Mouse (Mus musculus): Measurements from ENCODE around the gene Nfasc.

Gene Nfasc

GRCm38 (mm10) chr1:132581845-132582839 is 159.5 kb downstream of the Nfasc start:
- in situ Hi-C loops (cut with MboI) = no loop called here

DNA sequence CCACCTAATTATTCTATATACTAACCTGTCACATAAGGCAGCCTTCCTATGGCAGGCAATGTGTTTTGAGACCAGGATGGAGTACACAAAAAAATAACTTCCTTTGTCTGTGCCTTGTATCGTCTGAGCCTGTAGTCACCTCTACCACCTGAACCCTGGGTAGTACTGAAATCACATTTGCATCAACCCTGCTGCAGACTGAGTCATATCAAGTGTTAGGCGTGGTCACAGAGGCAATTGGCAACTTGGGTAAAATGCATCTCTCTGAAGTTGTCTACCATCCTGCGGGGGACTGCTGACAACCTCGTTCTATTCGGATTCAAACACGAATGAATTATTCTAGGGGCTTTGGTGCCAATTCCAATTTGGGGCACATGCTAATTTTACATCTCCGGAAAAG is 161.5 kb downstream of the Nfasc start:
- in situ Hi-C loops (cut with MboI) = no loop called here

DNA sequence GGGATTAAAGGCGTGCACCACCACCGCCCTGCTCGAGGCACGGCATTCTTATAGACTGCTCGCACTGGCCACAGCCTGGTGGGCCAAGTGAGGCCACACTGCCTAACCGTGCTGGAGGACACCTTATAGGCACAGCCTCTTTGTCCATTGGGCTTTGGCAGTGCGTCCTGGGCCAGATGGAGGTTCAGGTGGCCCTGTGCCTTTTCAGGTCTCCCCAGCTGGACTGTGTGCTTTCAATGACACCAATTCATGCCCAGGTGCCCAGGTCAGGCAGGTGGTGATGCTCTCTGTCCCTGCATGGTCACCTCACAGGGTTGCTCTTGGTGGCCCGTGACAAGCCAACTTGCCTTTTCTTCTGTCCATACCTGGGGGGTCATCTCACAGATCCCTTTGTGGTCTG is 164.8 kb downstream of the Nfasc start:
- in situ Hi-C loops (cut with MboI) = no loop called here

DNA sequence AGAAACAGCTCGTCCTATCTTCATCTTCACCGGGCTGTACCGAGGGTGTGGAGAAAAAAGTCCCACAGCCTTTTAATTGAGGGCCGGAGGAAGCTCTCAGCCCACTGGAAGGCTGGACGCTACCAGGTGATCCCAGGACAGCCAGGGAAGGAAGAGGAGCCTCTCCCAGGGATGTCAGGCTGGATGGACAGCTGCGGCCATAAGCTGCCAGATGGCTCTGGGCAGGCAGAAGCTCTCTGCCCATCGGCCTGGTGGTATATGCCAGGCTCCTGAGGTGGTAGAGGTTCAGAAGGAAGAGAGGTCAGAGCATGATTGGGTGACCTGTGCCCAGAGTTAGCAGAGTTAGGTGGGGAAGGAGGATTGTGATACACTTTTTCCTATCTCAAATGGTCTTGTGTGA is 168.7 kb downstream of the Nfasc start:
- in situ Hi-C loops (cut with MboI) = no loop called here

- in situ Hi-C loops (cut with MboI) = no loop called here
Observed at GRCm38 (mm10) chr1:132571613-132572012, 170.0 kb downstream of the Nfasc start.

GRCm38 (mm10) chr1:132570906-132571305 is 170.7 kb downstream of the Nfasc start:
- in situ Hi-C loops (cut with MboI) = no loop called here

GRCm38 (mm10) chr1:132570068-132570780 is 171.4 kb downstream of the Nfasc start:
- in situ Hi-C loops (cut with MboI) = no loop called here

DNA sequence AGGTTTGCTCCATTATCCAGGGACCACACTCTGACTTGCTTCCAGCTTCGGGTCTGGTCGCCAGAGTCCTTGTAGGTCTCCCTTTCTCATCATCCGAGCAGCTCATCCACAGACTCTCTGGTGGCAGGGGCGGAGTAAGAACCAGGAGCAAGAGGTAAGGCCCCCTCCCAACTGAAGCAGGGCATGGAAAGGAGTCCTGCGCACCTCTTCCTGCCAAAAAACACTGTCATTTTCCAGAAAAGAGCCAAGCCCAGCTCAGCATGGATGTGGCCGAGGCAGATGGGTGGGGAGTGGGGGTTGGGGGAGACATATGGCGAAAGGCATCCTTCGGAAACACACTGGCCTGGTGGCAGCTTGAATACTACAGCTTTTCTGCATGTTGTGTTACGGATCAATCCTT is 172.1 kb downstream of the Nfasc start:
- in situ Hi-C loops (cut with MboI) = no loop called here

DNA sequence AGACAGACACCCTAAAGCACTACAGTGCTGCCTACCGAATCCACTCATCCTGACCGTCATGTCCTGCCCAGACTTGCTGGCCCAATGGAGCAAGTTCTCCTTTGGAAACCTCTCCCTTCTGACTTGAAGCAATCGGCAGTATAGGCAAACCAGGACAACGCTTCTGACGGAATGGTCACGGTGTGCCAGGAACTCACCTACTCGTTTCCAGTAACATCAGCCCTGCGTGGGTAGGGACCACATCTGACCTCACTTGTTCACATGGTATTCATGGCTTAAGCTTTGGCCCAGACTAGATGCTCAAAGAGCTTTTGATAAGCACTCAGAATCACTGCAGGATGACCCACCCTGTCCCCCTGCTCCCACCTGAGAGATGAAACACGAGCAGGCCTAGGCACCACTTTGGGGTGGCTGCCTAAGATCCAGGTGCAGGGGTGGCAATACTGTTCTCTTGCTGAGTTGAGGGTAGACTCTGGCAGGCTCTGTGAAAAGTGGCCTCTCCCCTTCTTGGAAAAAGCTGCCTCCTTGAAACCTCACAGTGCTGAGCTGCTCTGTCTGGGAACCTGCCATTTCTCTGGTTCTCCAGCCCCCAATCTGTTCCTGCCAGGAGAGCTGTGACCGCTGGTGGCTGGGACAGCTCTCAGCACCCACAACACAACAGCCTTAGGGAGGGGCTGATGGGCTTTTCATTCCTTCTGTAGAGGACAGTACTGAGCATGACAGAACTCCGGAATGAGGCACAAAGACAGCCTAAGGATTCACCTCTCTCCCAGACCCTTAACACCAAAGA is 174.1 kb downstream of the Nfasc start:
- in situ Hi-C loops (cut with MboI) = no loop called here

GRCm38 (mm10) chr1:132565766-132566165 is 175.8 kb downstream of the Nfasc start:
- in situ Hi-C loops (cut with MboI) = no loop called here

- in situ Hi-C loops (cut with MboI) = no loop called here
Observed at GRCm38 (mm10) chr1:132564946-132565345, 176.7 kb downstream of the Nfasc start.

DNA sequence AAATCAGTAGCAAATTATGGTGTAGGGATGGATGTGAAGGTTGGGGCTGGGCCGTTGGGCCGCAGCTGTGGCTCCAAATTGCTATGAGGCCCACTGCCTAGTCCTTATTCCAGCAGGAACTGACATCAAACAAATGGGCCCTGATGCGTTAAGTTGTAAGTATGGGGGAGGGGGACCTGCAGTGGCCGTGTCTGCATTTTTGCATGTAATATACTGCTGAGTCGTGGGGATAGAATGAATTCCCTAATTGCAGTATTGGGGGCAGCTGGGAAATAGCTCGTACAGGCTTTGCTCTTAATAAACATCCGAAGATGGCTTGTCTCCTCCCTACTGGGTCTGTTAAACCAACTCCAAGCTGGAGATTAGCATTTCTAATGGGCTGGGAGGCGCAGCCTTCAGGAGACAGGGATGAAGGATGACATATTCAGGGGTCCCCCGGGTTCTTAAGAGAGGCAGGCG is 179.2 kb downstream of the Nfasc start:
- in situ Hi-C loops (cut with MboI) = no loop called here

DNA sequence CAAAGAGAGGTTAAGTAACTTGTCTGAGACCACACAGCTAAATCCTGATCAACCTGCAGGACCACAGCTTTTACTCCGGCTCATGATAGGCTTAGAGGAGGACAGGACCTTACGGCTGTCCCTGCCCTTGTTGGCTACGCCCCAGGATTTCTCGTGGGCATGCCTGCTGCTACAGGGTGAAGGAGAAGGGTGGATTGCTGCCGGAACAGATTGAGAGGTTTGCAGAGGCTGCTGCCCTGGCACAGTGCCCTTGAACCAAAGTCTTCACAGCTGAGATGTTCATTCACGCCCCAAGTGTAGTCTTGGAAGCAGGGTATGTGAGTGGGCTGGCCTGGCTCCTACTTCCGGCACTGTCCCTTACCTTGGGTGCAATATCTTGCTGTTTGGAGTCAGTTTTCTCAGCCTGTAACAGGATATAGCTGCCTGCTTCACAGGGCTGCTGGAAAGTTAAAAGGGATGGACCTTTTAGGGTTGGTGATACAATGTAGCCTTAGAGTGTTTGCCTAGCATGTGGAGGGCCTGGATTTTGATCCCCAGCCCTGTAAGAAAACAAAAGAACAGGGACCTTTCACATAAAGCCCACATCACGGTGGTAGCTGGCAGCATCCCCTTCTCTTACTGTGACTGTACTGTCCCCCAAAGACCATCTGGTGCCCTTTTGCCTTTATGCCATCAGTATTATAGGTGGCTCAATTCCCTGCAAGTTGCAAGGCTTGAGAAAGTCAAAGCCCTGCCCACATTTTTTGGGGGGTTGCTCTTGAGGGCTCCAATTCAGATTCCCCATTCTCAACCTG is 180.5 kb downstream of the Nfasc start:
- in situ Hi-C loops (cut with MboI) = no loop called here

- in situ Hi-C loops (cut with MboI) = no loop called here
Observed at GRCm38 (mm10) chr1:132559045-132559444, 182.6 kb downstream of the Nfasc start.

- in situ Hi-C loops (cut with MboI) = no loop called here
Observed at GRCm38 (mm10) chr1:132557901-132558631, 183.5 kb downstream of the Nfasc start.

DNA sequence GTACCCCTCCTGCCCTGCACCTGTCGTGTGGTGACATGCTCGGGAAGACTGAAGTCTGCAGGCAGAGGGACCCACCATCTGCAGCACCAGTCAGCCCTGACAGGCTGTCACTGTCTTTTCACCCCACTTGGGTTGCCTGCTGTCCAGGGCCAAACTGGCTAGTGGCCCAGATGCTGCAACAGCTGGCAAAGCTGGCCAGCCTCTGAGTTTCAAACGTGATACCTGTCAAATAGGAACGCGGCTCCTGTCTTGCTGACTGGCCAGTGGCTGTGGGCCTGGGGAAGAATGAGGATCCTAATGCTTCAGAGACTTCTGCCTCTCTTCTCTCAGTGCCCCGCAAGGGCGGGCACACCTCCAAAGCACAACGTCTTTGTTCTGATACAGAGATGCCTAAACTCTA is 197.8 kb downstream of the Nfasc start:
- in situ Hi-C loops (cut with MboI) = no loop called here

DNA sequence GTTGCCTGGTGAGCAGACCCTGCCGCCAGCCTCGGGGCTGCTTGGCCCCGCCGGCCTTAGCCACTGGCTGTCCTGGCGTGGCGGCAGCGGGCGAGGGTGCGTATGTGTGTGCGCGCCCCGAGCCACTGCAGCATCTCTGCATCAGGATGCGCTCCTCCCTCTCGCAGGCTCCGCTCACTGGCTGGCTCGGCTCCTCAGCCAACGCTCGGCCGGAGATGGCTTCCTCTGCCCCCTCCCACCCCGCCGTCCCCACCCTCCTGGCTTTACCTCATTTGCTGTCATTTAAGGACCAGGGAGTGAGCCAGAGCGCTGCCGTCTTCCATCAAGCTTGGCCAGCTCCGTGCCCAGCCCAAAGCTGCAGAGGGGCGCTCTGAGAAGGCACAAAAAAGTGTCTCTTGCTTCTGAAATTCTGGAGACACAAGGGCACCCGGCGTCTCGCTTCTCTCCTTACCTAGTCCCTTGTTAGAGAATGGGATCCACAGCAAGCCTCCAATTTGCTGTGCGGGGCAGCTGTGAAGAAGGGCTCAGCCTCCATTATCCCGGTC is 198.8 kb downstream of the Nfasc start, which contains the start of gene Cntn2:
Gene Cntn2 (minus strand): TSS at position 495 of the 545 bp plus-strand sequence.
- in situ Hi-C loops (cut with MboI) = no loop called here

- in situ Hi-C loops (cut with MboI) = no loop called here
Observed at GRCm38 (mm10) chr1:132541824-132542599, 199.6 kb downstream of the Nfasc start.

DNA sequence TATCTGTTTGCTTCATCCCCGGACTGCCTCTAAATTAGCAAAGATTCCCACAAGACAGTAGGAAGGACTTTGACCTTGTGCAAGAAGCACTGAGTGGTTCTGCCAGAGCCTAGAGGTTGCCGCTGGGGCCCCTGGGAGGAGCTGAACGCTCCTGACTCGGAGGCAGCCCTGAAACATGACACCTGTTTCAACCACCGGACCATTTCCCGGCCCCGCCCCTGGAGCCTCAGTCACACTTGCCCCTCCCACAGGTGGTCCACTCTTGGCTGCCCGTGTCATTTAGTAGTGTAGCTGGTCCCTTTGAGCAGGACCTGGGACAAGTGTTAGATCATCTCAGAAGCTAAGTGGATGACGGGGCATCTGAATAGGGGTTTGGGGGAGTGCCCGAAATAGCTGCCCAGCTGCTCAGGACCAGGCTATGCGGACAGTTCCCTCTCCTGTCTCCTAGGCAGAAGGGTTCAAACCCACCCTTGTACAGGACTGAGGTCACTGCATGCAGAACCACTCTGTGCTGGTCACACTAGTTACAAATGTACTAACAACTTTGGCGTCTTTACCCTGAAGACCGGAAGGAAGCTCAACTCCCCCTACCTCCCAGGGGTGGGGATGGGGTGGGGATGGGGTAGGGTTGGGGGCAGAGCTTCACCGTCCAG is 200.3 kb downstream of the Nfasc start:
- in situ Hi-C loops (cut with MboI) = no loop called here

Data from mature B cell (primary cell).